Mouse (Mus musculus) frontal cortex, postnatal 10 days (tissue): ENCODE data around the gene Cdk19.
A peak's percentile ranks its signal among the peaks of the same experiment; 100 is the strongest.
"Not testable (repeated sequence)": the region's sequence is repeated elsewhere in the genome, so short reads cannot be mapped to it uniquely, and the experiment has no call there.

Experiments used
- DNase-seq, 2 experiments: peaks; one replicate each; pipeline ENCODE4 v3.0.0; 2022; ENCODE audit warnings: low spot score in 2 of 2, mixed read lengths in 1 of 2

The Cdk19 gene

GRCm38 (mm10) chr10:40523312-40523975 is 184.1 kb downstream of the Cdk19 start:
- DNase-seq = peak in 1 of 2 experiments; percentile 3

- DNase-seq = no peak
Observed at GRCm38 (mm10) chr10:40524032-40524806, 184.9 kb downstream of the Cdk19 start.

DNA sequence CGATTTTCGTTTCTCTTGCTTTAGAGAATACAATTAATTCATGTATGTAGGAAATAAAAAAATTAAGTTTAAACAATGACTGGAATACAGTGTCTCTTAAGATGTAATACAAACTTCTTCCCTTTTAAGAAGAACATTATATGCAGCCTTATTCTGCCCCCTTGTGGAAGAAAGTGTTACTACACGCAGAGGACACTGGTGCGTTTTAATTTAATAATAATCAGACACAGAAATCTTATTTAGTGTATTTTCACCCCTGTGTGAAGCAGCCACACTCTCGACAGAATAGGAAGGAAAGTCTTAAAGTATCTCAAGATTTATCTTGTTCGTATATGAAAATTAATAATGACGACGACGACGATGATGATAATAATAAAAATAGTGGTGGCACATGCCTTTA is 185.6 kb downstream of the Cdk19 start:
- DNase-seq = no peak

- no peak for DNase-seq
Observed at GRCm38 (mm10) chr10:40525616-40526155, 186.3 kb downstream of the Cdk19 start.

GRCm38 (mm10) chr10:40526301-40526761 is 187.0 kb downstream of the Cdk19 start:
- peak in 1 of 2 experiments; percentile 4 for DNase-seq

- DNase-seq = peak in 1 of 2 experiments; percentile 2
Observed at GRCm38 (mm10) chr10:40526986-40527385, 187.6 kb downstream of the Cdk19 start.

GRCm38 (mm10) chr10:40527573-40527972 is 188.2 kb downstream of the Cdk19 start:
- no peak for DNase-seq

GRCm38 (mm10) chr10:40528668-40529067 is 189.3 kb downstream of the Cdk19 start:
- DNase-seq = no peak

DNA sequence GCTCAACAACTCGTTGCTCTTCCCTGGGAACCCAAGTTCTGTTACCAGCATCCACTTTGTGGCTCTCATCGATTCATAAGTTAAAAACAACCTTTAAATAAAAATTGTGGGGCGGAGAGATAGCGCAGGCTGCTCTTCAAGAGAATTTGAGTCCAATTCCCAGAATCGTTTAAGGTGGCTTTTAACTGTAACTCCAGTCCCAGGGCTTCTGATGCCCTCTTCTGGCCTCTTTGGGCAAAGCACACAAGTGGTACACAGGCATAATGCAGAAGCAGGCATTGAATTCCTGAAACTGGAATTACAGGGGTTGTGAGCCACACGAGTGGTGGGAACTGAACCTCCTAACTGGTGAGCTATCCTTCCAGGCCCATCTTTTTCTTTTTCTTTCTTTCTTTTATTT is 190.3 kb downstream of the Cdk19 start:
- peak in 1 of 2 experiments; percentile 54 for DNase-seq

DNA sequence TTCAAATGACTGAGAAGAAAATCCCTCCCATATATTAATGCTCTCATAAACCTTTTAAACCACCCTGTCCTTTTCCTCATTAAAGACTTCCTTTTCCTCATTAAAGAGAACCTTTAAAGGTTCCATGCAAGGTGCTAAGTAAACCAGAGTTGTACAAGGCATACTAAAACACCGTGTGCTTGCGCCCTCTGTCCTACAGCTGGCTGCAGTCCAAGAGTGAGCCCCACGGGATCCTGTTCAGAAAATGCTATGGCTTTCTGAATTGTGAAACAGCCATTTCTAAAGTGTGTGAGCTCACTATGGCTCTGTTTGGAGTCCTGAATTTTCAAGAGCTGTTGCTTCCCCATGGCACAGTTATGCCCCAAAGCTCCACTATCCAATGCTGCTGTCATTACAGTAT is 191.3 kb downstream of the Cdk19 start:
- DNase-seq = no peak

DNA sequence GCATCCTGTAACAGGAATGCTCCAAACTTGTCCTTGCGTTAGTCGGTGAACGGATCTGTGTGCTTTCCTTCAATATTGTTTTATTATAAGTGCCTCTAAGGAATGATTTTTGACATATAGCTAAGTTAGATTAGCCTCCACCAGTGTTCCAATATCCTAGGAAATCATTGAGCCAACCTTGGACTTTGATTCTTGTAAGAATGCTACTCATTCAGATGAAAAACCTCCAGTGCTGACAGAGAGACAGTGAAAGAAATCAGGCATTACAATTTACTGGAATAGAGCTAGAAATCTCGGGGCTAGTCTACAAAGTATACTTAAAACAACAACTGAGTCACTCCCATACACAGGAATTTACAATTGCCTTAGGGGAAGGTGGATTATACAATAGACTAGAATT is 193.2 kb downstream of the Cdk19 start:
- DNase-seq = not testable (repeated sequence)
